Mouse (Mus musculus) retina, postnatal 7 days (tissue): ENCODE measurements around the gene Cyfip2.
A peak's percentile ranks its signal among the peaks of the same experiment; 100 is the strongest.

Source experiments
- DNase-seq: peaks from one replicate; pipeline ENCODE4 v3.0.0-alpha.2; 2012; ENCODE audit warnings: low read depth, low spot score

The Cyfip2 gene

GRCm38 (mm10) chr11:46276778-46277177 is 35.9 kb downstream of the Cyfip2 start:
- DNase-seq, result no peak

- no peak for DNase-seq
These were observed 36.5 kb downstream of the Cyfip2 start for GRCm38 (mm10) chr11:46276168-46276567.

GRCm38 (mm10) chr11:46275302-46275701 is 37.4 kb downstream of the Cyfip2 start:
- peak; percentile 65 for DNase-seq

GRCm38 (mm10) chr11:46273969-46274368 is 38.7 kb downstream of the Cyfip2 start:
- DNase-seq, result no peak

- no peak for DNase-seq
These were observed 40.5 kb downstream of the Cyfip2 start for GRCm38 (mm10) chr11:46272058-46272681.

GRCm38 (mm10) chr11:46269893-46270292 is 42.8 kb downstream of the Cyfip2 start:
- no peak for DNase-seq

- no peak for DNase-seq
These were observed 43.3 kb downstream of the Cyfip2 start for GRCm38 (mm10) chr11:46269391-46269790.

GRCm38 (mm10) chr11:46268991-46269390 is 43.7 kb downstream of the Cyfip2 start:
- peak; percentile 40 for DNase-seq

- DNase-seq, result no peak
These were observed 47.5 kb downstream of the Cyfip2 start for GRCm38 (mm10) chr11:46265031-46265786.

GRCm38 (mm10) chr11:46264584-46264983 is 48.1 kb downstream of the Cyfip2 start:
- no peak for DNase-seq

GRCm38 (mm10) chr11:46263291-46263690 is 49.4 kb downstream of the Cyfip2 start:
- no peak for DNase-seq

- no peak for DNase-seq
These were observed 49.8 kb downstream of the Cyfip2 start for GRCm38 (mm10) chr11:46262854-46263253.

DNA sequence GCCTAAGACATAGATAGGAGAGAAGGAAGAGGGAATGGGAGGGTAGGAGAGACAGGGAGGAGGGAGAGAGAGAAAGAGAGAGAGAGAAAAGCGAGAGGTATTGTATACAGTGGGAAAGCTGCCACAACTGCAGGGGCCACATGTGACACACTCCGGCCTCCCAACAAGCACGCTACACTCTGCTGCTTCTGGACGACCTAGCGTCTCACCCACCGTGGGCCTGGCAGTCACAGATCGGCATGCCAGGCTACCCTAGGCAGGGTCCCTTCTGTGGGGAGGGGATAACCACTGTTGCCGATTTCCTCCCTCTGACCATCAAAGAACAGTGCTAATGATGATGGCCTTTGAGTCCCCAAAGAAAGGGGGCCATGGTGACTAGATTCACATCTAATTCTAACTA is 53.9 kb downstream of the Cyfip2 start:
- no peak for DNase-seq

- no peak for DNase-seq
These were observed 54.5 kb downstream of the Cyfip2 start for GRCm38 (mm10) chr11:46258207-46258606.

DNA sequence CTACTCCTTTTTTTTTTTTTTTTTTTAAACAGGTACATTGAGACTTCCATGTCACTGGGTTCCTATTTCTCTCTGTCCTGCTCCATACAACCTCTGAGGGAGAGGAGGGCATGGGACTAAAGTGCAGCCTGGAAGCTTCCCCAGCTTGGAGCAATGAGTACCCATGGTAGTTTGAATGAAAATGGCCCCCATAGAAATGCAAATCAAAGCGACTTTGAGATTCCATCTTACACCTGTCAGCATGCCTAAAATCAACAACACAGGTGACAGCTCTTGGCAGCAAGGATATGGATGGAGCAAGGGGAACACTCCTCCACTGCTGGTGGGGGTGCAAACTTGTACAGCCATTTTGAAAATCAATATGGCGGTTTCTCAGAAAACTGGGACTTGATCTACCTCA is 57.4 kb downstream of the Cyfip2 start:
- no peak for DNase-seq

- peak; percentile 41 for DNase-seq
These were observed 60.7 kb downstream of the Cyfip2 start for GRCm38 (mm10) chr11:46251994-46252393.

DNA sequence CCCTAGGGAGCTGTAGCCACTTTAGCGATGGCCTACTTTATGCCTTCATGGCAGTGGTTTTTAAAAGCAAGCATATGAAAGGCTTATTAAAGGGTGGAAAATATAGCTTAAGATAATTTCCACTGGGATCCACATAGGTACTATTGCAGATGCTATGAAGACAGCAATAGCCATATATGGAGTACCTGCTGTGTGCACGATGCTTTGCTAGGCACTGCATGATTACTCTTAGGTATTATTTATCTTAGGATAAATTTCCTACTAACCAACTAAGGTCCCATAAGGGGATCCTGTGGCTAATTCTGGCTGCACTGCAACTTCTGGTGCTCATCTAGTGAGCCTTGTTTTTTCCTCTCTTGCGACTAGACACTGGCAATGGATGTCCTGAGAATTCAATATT is 64.3 kb downstream of the Cyfip2 start:
- DNase-seq, result no peak

- no peak for DNase-seq
These were observed 66.3 kb downstream of the Cyfip2 start for GRCm38 (mm10) chr11:46246393-46246792.

DNA sequence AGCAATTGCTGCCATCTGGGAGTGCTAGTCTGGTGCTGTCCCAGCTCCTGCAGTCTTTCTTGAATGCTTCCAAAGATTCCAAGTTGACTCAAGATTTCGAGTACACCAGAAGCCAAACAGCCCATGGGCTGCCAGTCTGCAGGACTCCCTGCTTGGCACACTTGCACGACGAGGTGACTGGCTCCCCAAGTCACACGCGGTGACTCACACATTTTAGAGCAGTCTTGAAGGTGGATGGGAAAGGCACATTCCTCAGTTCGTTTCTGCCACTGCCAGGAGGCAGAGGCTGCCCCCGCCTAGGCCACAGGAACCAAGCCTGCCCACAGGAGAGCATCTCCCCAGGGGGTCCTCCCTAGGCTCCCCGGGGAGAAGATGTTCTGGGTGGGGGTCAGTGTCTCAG is 66.7 kb downstream of the Cyfip2 start:
- no peak for DNase-seq

DNA sequence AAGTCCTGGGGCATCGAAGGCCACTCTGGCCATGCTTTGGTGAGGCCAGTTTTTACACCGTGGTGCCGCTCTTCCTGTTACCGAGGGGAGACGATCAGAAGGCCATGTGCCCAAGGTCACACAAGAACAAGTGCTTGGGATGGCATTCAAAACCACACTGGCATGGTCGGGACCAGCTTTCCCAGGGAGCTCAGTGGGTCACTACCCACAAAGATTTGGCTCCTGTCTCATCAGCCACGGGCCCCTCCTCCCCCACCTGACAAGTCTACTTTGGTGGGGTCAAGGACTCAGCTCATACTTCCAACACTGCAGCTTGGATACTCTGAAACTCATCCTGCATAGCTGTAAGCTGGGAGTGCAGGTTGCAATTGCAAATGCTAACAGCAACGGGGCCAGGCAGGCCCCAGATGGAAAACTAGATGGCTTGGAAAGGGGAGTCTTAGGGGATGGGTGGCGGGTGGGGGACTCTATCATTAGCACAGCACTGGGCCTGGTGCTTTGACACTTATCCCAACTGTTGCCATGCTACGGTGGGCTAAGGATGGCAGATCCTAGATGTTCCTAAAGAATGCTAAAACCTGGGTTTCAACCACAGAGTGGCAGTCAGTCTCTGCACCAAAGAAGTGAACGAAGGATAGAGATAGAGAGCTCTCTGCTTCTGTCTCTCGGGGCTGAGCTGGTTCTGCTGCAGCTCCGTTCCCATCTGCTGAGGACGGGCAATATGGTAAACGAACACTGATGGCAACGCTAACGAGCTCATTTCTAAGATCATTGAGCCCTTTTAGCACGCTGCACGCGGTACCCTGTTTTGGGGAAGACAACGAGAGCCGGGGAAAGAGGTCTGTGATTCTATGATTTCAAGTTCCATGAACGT is 67.7 kb downstream of the Cyfip2 start:
- no peak for DNase-seq

DNA sequence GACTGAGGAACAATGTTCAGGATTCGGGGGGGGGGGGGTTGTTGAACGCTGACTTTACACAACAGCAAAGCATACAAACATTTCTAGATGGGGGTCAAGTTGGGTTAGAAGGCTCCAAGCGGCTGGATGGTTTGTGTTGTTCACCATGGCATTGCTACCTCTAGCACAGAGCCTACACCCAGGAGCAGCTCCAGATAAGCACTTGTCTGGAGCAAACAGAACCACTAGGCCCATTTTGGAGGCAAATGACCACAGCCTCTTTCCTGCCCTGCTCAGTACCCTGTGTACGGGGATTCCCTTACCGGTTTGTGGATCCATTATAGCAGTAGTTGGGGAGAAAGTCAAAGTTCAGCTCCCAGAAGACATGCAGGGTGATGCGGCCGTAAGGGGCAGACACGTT is 70.7 kb downstream of the Cyfip2 start:
- DNase-seq, result no peak

- no peak for DNase-seq
These were observed 71.4 kb downstream of the Cyfip2 start for GRCm38 (mm10) chr11:46241150-46241673.
